Mouse (Mus musculus) G1E-ER4 (cell line): ENCODE measurements around the gene Ube2s. TPM values are rescaled to one million over a fixed set of nuclear protein-coding genes. Genes with fewer than 3 reads are reported as not detected.

Experiments
- GATA1 ChIP-seq: IDR thresholded peaks from one replicate; pipeline ENCODE4 v1.8.0; 2012; ENCODE audit warnings: low read length, inconsistent platforms
- polyA plus RNA-seq: library from polyadenylated mRNA; stranded (reverse); fragments of >175 nt; gene quantifications from 2 replicates; pipeline ENCODE4 v1.2.3, GENCODE M21; 2012

The Ube2s gene
- polyA plus RNA-seq: 434 and 528 TPM in 2 replicates

GRCm38 (mm10) chr7:4812303-4813104 lies at the start of gene Ube2s:
TSS of gene Ube2s (minus strand) at chr7:4812590.
- TF ChIP-seq GATA1: no peak

- no peak for TF ChIP-seq GATA1
These were observed 47.1 kb upstream of the Ube2s start for GRCm38 (mm10) chr7:4859418-4859978.

GRCm38 (mm10) chr7:4857321-4857720 lies 44.9 kb upstream of the Ube2s start:
- no peak for TF ChIP-seq GATA1

GRCm38 (mm10) chr7:4856508-4856907 lies 44.1 kb upstream of the Ube2s start:
- no peak for TF ChIP-seq GATA1

- TF ChIP-seq GATA1: no peak
These were observed 41.2 kb upstream of the Ube2s start for GRCm38 (mm10) chr7:4853613-4854012.

- TF ChIP-seq GATA1: no peak
These were observed 38.9 kb upstream of the Ube2s start for GRCm38 (mm10) chr7:4851315-4851688.

- TF ChIP-seq GATA1: no peak
These were observed 38.4 kb upstream of the Ube2s start for GRCm38 (mm10) chr7:4850621-4851314.

- no peak for TF ChIP-seq GATA1
These were observed 37.0 kb upstream of the Ube2s start for GRCm38 (mm10) chr7:4849372-4849771.

GRCm38 (mm10) chr7:4844917-4845309 lies 32.5 kb upstream of the Ube2s start:
- no peak for TF ChIP-seq GATA1

GRCm38 (mm10) chr7:4844245-4844916 lies 32.0 kb upstream of the Ube2s start, which contains the start of gene Shisa7:
TSS of gene Shisa7 (minus strand) at chr7:4844696.
- no peak for TF ChIP-seq GATA1

- no peak for TF ChIP-seq GATA1
These were observed 31.3 kb upstream of the Ube2s start for GRCm38 (mm10) chr7:4843604-4844244.

GRCm38 (mm10) chr7:4842634-4843131 lies 30.3 kb upstream of the Ube2s start:
- TF ChIP-seq GATA1: no peak

- no peak for TF ChIP-seq GATA1
These were observed 29.7 kb upstream of the Ube2s start for GRCm38 (mm10) chr7:4842077-4842476.

GRCm38 (mm10) chr7:4837639-4838038 lies 25.2 kb upstream of the Ube2s start:
- no peak for TF ChIP-seq GATA1

GRCm38 (mm10) chr7:4836351-4836792 lies 24.0 kb upstream of the Ube2s start:
- TF ChIP-seq GATA1: no peak
